Mouse (Mus musculus) myocyte (in vitro differentiated cells): Measurements from ENCODE around the gene Lpin1. TPM values are rescaled to one million over a fixed set of nuclear protein-coding genes. Genes with fewer than 3 reads are reported as not detected.

Experiments
- H3K27me3 ChIP-seq: one replicate; pipeline ENCODE4 v1.6.1; 2011; ENCODE audit not compliant: control insufficient read depth, insufficient read depth, insufficient read length
- H3K36me3 ChIP-seq: one replicate; pipeline ENCODE4 v1.6.1; 2011; ENCODE audit not compliant: control insufficient read depth, insufficient read depth
- H3K4me2 ChIP-seq: one replicate; pipeline ENCODE4 v1.6.1; 2011; ENCODE audit warnings: low read depth, control low read depth
- H3K4me3 ChIP-seq: one replicate; pipeline ENCODE4 v1.5.1; 2011; ENCODE audit warnings: mild to moderate bottlenecking, control low read depth, moderate library complexity
- H3K79me2 ChIP-seq: one replicate; pipeline ENCODE4 v1.6.1; 2011; ENCODE audit not compliant: control insufficient read depth, insufficient read depth
- H3ac ChIP-seq: one replicate; pipeline ENCODE4 v1.6.1; 2011; ENCODE audit not compliant: control insufficient read depth, insufficient read length
- CEBPB ChIP-seq: IDR thresholded peaks from 2 replicates; pipeline ENCODE4 v1.6.1; 2011; ENCODE audit warnings: mild to moderate bottlenecking, moderate library complexity; ENCODE audit not compliant: poor library complexity, insufficient read depth, severe bottlenecking
- E2F4 ChIP-seq: IDR thresholded peaks from one replicate; pipeline ENCODE4 v1.6.1; 2011; ENCODE audit warnings: mild to moderate bottlenecking, control low read depth, moderate library complexity; ENCODE audit not compliant: insufficient read depth
- MAX ChIP-seq: IDR thresholded peaks from one replicate; pipeline ENCODE4 v1.6.1; 2011; ENCODE audit warnings: low read depth, mild to moderate bottlenecking, control low read depth
- MYOD1 ChIP-seq, 3 experiments: IDR thresholded peaks; one replicate each; pipeline ENCODE4 v1.6.1; 2011; ENCODE audit warnings: control low read depth in 2 of 3, low read depth in 2 of 3, mild to moderate bottlenecking in 2 of 3, moderate library complexity in 1 of 3; ENCODE audit not compliant: insufficient read length in 2 of 3, control insufficient read depth in 1 of 3
- MYOG ChIP-seq, 3 experiments: IDR thresholded peaks; one replicate each; pipeline ENCODE4 v1.6.1; 2011; ENCODE audit warnings: control low read depth in 2 of 3, low read depth in 2 of 3, mild to moderate bottlenecking in 2 of 3; ENCODE audit not compliant: insufficient read length in 2 of 3, control insufficient read depth in 1 of 3, insufficient read depth in 1 of 3
- POLR2A ChIP-seq: IDR thresholded peaks from one replicate; pipeline ENCODE4 v1.6.1; 2011; ENCODE audit warnings: low read depth, mild to moderate bottlenecking, control low read depth, moderate library complexity; ENCODE audit not compliant: insufficient read length
- POLR2AphosphoS2 ChIP-seq: IDR thresholded peaks from one replicate; pipeline ENCODE4 v1.6.1; 2011; ENCODE audit warnings: low read depth, control low read depth; ENCODE audit not compliant: insufficient read length
- REST ChIP-seq: IDR thresholded peaks from one replicate; pipeline ENCODE4 v1.6.1; 2011; ENCODE audit warnings: mild to moderate bottlenecking, control low read depth, moderate library complexity; ENCODE audit not compliant: insufficient read depth, insufficient read length
- SRF ChIP-seq: IDR thresholded peaks from one replicate; pipeline ENCODE4 v1.6.1; 2011; ENCODE audit warnings: low read depth; ENCODE audit not compliant: control insufficient read depth, insufficient read length
- TCF12 ChIP-seq: IDR thresholded peaks from one replicate; pipeline ENCODE4 v1.6.1; 2011; ENCODE audit warnings: mild to moderate bottlenecking, control low read depth; ENCODE audit not compliant: poor library complexity, insufficient read depth, severe bottlenecking
- TCF3 ChIP-seq: IDR thresholded peaks from one replicate; pipeline ENCODE4 v1.6.1; 2011; ENCODE audit warnings: low read depth, control low read depth; ENCODE audit not compliant: insufficient read length
- USF1 ChIP-seq: IDR thresholded peaks from one replicate; pipeline ENCODE4 v1.6.1; 2011; ENCODE audit warnings: low read depth, mild to moderate bottlenecking, control low read depth, moderate library complexity
- polyA plus RNA-seq: library from polyadenylated mRNA; unstranded; fragments of >200 nt; fragmentation: generic; extraction: Trizol; gene quantifications from one replicate; pipeline ENCODE4 v1.2.1, GENCODE M21; 2012; ENCODE audit warnings: missing spikeins

The Lpin1 gene
- polyA plus RNA-seq, 1 experiment, result 4.6 TPM

- H3K4me2 ChIP-seq, result no peak overlapping the region
- H3K4me3 ChIP-seq, result no peak overlapping the region
- H3K79me2 ChIP-seq, result no peaks in the 10 kb centered on the region
- no peak for TF ChIP-seq MAX
- TF ChIP-seq TCF3, result no peak
- TF ChIP-seq MYOD1 (IDR thresholded peaks at IDR 0.05; ENCODE audit: control insufficient read depth in 1 of 3, insufficient read length in 2 of 3, low read depth in 2 of 3), result no peak
- TF ChIP-seq MYOG (IDR thresholded peaks at IDR 0.05; ENCODE audit: control insufficient read depth in 1 of 3, insufficient read depth in 1 of 3, insufficient read length in 2 of 3, low read depth in 2 of 3), result no peak
- TF ChIP-seq TCF12, result no peak
- TF ChIP-seq SRF, result no peak
- TF ChIP-seq POLR2AphosphoS2, result no peak
- TF ChIP-seq POLR2A, result no peak
- TF ChIP-seq CEBPB, result no peak
- no peak for TF ChIP-seq REST
- no peak for TF ChIP-seq E2F4
- TF ChIP-seq USF1, result no peak
- no peaks in the 10 kb centered on the region for H3K36me3 ChIP-seq
- no peak overlapping the region for H3ac ChIP-seq
- no peaks in the 10 kb centered on the region for H3K27me3 ChIP-seq
These were observed 103.7 kb downstream of the Lpin1 start for GRCm38 (mm10) chr12:16506796-16507790.

DNA sequence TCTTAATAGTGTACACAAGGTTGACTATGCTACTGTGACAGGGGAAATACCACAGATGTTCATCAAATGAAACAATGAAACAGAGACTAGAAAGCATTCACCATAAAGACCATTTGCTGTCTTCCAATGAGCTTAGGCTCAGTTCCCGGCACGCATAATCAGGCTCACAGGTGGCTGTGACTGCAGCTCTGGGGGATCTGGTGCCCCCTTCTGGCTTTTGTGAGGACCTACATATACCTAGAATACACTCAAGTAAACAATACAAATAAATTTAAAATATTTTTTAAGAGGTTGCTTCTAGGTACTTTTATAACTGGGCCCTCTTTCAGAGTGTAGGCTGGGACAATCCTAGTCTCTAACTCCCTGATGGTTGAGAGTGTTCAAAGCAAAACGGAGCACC lies 106.5 kb downstream of the Lpin1 start:
- no peak overlapping the region for H3K4me3 ChIP-seq
- H3K27me3 ChIP-seq, result no peaks in the 10 kb centered on the region
- TF ChIP-seq TCF12 (no peak), POLR2A (no peak), SRF (no peak), CEBPB (no peak), MYOD1 (IDR thresholded peaks at IDR 0.05; ENCODE audit: control insufficient read depth in 1 of 3, insufficient read length in 2 of 3, low read depth in 2 of 3) (no peak), MYOG (IDR thresholded peaks at IDR 0.05; ENCODE audit: control insufficient read depth in 1 of 3, insufficient read depth in 1 of 3, insufficient read length in 2 of 3, low read depth in 2 of 3) (no peak), TCF3 (no peak), E2F4 (no peak), POLR2AphosphoS2 (no peak), REST (no peak), MAX (no peak), USF1 (no peak)
- H3ac ChIP-seq, result no peak overlapping the region
- no peaks in the 10 kb centered on the region for H3K36me3 ChIP-seq
- no peaks in the 10 kb centered on the region for H3K79me2 ChIP-seq
- H3K4me2 ChIP-seq, result no peak overlapping the region

DNA sequence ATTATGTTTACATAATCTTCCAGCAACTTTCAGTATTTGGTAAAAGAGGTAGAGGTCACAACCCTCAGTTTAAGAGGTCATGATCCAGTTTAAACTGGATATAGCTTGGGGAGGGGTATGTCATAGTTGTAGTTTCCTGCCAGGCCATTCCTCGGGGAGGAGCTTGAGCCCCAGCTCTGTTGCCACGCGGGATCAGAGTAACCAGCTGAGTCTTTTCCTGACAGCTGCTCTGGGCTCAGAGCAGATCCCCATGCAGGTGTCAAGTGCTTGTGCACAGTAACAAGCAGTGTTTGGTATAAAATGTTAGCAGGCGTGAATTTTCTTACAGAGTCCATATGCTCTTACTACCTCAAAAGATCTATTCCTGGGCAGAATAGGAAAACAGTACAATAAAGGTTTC lies 112.8 kb downstream of the Lpin1 start:
- TF ChIP-seq TCF3 (no peak), MYOD1 (IDR thresholded peaks at IDR 0.05; ENCODE audit: control insufficient read depth in 1 of 3, insufficient read length in 2 of 3, low read depth in 2 of 3) (no peak), SRF (no peak), MAX (no peak), POLR2A (no peak), POLR2AphosphoS2 (no peak), TCF12 (no peak), E2F4 (no peak), CEBPB (no peak), MYOG (IDR thresholded peaks at IDR 0.05; ENCODE audit: control insufficient read depth in 1 of 3, insufficient read depth in 1 of 3, insufficient read length in 2 of 3, low read depth in 2 of 3) (no peak), REST (no peak), USF1 (no peak)
- Histone ChIP-seq H3K4me2 (no peak overlapping the region), H3ac (no peak overlapping the region), H3K36me3 (no peaks in the 10 kb centered on the region), H3K27me3 (no peaks in the 10 kb centered on the region), H3K4me3 (no peak overlapping the region), H3K79me2 (no peaks in the 10 kb centered on the region)

DNA sequence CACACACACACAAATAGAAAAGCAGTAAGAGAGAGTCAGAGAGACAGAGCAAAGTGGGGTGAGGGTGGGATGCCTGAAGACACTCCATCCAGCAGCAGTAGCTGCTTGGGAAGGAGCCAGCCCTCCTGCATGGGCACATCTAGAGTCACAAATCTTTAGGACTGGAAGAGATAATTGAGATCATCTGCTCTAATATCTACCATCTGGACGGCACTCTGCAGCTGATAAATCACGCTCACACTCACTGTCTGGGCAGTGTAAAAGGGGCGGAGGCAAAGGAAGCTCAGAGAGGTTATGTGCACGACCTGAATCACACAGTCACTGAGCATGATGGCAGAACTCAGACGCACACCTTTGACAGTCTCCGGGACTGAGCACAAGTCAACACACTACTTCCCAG lies 118.1 kb downstream of the Lpin1 start:
- Histone ChIP-seq H3K79me2 (no peaks in the 10 kb centered on the region), H3K4me2 (no peak overlapping the region), H3K4me3 (no peak overlapping the region), H3ac (no peak overlapping the region), H3K27me3 (no peaks in the 10 kb centered on the region), H3K36me3 (no peaks in the 10 kb centered on the region)
- no peak for TF ChIP-seq MAX
- no peak for TF ChIP-seq REST
- no peak for TF ChIP-seq USF1
- no peak for TF ChIP-seq SRF
- no peak for TF ChIP-seq POLR2A
- TF ChIP-seq E2F4, result no peak
- no peak for TF ChIP-seq TCF3
- no peak for TF ChIP-seq MYOG (IDR thresholded peaks at IDR 0.05; ENCODE audit: control insufficient read depth in 1 of 3, insufficient read depth in 1 of 3, insufficient read length in 2 of 3, low read depth in 2 of 3)
- TF ChIP-seq POLR2AphosphoS2, result no peak
- TF ChIP-seq CEBPB, result no peak
- no peak for TF ChIP-seq TCF12
- TF ChIP-seq MYOD1 (IDR thresholded peaks at IDR 0.05; ENCODE audit: control insufficient read depth in 1 of 3, insufficient read length in 2 of 3, low read depth in 2 of 3), result no peak
